Mouse (Mus musculus) adrenal gland, adult 18-20 months (tissue): ENCODE measurements around the gene Git1. TPM values are rescaled to one million over a fixed set of nuclear protein-coding genes. Genes with fewer than 3 reads are reported as not detected.

Source experiments
- DNase-seq, 2 experiments: peaks; one replicate each; pipeline ENCODE4 v3.0.0; 2021 to 2022; ENCODE audit warnings: low spot score in 2 of 2
- total RNA-seq, 2 experiments: library from RNA; stranded (reverse); gene quantifications; 1 replicate in 1 of 2; 2 replicates in 1 of 2; pipeline ENCODE4 v1.2.3; 2021

The Git1 gene
- total RNA-seq, 2 experiments from 2014 or later = 47.7 to 49.2 TPM

DNA sequence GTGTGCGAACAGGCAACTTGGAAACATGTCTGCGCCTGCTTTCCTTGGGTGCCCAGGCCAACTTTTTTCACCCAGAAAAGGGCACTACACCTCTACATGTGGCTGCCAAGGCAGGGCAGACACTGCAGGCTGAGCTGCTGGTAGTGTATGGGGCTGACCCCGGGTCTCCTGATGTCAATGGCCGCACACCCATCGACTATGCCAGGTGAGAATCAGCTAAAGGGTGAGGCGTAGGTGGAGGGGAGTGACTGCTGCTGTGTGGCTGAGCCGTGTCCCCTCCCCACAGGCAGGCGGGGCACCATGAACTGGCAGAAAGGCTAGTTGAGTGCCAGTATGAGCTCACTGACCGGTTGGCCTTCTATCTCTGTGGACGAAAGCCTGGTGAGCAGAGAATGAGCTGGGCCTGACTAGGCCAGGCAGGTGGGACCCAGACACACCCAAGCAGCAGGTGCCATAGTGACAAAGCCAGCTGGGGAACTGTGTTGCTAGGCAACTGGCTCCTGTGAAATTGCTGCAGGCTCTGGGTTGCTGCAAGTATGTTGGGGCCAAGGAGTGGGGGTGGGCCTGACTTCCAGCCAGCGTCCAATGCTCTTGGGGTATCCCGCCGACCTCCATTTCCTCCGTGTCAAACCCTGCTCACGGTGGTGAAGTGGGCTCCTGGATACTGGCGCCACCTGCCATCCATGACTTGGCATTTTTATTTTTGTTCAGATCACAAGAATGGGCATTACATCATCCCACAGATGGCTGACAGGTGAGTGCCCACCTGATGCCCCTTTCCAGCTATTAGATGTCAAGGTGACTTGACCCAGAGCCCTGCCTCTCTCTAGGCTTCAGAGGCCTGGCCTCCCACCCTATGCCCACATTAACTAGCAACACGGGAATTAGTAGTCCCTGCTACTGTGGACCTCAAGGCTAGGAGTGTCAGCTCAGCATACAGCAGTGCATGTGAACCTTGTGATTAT, 7.3 kb downstream of the Git1 start:
- no peak for DNase-seq

DNA sequence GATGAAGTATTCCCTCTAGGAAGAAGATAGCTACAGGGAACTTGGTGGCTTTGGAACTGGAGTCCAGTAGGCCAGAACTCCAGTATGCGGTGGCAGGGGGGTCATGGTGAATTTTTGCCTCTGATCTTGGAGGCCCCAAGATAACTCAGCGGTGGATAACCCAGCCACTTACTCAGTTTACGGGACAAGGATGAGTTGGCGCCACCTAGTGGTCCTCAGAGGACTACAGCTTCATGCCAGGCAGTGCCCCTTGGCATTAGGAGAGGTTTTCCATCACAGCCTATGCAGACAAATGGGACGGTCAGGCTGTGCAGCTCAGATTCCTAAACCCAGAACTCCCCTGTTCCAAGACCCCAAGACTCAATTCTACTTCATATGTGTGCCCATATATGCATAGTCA, 8.0 kb downstream of the Git1 start:
- DNase-seq = peak; percentile 63 to 80

DNA sequence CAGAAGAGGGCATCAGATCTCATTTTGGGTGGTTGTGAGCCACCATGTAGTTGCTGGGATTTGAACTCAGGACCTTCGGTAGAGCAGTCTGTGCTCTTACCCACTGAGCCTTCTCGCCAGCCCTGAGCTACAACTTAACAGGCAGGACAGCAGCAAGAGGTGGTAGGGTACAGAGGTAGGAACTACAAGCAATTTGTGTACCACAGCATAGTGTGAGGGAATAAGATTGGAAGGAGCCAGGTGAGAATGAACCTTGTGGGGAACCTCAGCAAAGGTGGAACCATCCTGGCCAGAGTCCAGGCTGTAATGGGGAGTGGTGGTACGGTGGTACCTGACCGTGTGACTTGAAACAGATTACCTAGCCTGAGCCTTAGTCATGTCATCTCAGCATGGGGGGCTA, 8.6 kb downstream of the Git1 start:
- DNase-seq = no peak

DNA sequence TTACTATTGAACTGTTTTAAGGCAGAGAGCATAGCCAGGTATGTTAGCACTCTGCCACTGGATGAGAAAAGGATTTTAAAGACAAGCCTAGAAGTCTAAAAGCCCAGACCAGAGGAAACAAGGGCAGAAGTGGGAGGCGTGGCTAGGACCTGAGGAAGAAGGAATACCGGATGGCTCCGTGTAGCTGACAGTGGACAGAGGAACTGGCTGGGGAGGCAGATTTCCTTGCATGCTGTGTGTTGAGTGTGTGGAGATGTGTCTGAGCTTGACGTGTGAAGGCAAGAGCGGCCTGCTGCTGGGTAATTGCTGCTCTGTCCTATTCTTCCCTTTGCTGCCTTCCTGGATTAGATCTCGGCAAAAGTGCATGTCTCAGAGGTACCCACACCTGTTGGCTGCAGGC, 9.1 kb downstream of the Git1 start:
- no peak for DNase-seq

DNA sequence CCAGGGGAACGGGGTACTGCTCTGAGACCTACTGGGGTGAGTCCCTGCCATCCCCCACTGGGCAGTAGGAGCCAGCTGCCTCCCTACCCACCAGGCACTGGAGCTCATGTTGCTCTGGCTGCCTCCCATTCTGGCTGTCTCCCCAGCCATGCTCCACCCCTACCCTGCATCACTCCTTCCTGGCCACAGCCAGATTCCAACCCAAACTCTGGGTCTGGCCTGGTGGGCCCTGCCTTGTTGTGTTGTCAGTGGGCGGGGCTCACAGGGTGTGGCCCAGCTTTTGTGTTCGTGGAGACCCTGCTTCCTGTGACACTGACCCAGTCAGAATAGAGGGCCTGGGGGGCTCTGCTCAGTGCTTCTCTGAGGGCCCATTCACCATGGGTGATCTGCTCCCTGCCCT, 10.1 kb downstream of the Git1 start:
- DNase-seq = no peak

DNA sequence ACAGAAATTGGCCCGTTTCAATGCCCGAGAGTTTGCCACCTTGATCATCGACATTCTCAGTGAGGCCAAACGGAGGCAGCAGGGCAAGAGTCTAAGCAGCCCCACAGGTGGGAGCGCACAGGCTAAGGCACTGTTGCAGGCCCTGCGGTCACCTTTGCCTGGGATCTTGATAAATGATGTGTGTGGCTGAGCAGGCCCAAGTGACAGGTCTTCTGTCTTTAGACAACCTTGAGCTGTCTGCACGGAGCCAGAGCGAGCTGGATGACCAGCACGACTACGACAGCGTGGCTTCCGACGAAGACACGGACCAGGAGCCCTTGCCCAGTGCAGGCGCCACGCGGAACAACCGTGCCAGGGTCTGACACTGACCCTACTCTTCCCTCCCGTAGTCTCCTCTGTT, 11.0 kb downstream of the Git1 start:
- DNase-seq = no peak

DNA sequence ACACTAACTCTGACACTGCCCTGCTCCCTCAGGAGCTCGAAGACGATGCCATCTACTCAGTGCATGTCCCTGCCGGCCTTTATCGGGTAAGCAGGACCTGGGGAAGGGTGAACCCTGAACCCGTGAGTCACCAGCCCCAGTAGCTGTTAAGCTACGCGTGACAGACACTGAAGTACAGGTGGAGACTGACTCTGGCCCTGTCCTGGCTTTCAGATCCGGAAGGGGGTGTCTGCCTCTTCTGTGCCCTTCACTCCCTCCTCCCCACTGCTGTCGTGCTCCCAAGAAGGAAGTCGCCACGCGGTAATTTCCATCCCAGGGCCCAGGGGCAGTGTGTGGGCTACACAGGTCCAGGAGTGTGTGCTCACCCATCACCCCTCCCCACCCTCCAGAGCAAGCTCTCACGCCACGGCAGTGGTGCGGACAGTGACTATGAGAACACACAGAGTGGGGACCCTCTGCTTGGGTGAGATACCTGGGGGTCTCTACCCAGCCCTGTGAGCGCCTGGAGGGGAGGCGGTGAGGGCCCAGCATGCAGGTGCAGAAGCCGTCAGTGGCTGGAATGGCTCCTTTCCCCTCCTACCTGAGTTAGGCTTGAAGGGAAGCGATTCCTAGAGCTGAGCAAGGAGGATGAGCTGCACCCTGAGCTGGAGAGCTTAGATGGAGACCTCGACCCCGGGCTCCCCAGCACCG, 12.1 kb downstream of the Git1 start:
- DNase-seq = no peak

DNA sequence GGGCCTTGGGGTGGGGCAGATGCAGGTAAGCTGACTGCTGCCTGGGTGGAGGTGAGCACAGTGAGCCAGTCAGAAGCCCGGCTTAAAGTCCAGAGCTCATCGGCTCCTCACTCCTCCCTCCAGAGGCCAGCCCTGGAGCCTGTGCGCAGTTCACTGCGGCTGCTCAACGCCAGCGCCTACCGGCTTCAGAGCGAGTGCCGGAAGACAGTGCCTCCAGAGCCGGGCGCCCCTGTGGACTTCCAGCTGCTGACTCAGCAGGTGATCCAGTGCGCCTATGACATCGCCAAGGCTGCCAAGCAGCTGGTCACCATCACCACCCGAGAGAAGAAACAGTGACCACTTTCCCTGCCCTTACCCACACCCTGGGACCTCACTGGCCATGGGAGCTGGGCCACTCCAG, 12.9 kb downstream of the Git1 start:
- DNase-seq = peak in 1 of 2 experiments; percentile 22

DNA sequence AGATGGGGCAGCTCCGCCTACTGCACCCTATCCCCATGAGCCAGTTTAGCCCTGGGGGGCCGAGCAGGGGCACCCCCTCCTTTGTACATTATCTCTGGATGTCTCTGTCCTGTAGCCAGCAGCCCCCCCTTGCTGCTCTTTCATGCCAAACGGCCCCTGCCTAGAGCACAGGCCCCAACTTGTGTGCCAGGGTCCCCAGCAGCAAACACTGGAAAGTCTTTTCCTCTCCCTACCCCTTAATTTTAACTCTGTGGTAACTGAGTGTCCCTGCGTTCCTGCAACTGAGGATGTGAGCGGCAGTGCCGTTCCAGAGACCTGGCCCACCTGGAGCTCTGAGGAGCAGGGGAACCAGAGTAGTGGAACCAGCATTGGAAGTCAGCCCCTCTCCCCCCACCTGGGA, 13.6 kb downstream of the Git1 start:
- peak in 1 of 2 experiments; percentile 17 for DNase-seq

DNA sequence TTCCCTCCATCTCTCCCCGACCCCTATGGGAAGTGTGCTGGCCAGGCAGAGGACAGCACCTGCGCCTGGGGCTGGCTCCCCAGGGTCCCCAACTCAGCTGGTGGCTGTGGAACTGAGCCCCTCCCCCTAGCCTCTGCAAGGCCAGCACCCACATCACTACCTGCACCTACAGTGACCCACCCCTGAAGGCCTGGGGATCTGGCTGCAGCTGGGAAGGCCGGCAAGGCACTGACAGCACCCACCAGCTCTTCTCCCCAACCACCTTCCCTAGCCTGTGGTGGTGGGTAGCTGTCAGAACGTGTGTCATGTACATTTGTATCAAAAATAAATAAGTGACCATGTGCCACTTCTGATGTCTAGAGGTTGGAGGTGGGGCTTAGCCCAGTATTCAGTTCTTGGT, 14.1 kb downstream of the Git1 start:
- peak in 1 of 2 experiments; percentile 20 for DNase-seq

DNA sequence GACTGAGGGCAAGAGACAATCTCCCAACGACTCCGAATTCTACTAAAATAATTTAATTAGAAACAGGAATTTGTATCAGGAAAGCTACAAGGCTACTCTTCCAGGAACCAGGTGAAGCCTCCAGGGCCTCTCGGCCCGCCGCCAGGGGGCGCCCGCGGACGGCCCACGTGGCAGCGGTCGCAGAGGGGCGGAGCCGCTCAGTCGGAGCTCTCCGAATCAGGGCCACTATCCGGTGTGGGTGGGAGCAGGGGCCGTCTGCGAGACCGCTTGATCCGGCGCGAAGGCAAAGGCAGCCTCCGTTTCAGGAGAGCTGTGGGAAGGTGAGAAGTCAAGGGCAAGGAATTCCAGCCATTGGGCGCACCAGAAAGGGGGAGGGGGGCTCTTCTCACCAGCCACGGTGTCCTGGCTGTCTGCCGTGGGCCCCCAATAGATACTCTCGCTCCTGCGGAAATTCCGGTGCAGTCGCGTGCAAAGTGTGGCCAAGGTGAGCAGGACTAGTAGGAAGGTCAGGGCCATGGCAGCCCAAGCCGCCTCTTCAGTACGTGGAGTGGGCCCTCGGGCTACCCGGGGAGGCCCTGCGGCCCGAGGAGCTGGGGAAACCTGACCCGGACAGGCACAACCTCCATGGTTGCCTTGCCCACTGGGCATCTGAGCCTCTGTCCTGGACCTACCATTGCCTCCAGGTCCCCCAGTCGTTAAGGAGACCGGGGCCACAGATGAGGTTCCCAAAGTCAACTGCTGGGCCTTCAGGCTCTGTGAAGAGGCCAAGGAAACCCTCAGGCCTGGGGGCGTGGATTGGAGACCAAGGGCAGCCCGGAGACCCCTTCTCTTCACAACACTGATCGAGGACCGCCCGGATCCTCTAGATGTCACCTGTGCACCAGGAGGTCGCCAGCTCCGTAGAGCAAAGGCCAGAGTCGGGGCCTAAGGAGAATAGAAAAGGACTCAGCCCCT, 15.0 kb downstream of the Git1 start:
- peak; percentile 83 to 90 for DNase-seq

DNA sequence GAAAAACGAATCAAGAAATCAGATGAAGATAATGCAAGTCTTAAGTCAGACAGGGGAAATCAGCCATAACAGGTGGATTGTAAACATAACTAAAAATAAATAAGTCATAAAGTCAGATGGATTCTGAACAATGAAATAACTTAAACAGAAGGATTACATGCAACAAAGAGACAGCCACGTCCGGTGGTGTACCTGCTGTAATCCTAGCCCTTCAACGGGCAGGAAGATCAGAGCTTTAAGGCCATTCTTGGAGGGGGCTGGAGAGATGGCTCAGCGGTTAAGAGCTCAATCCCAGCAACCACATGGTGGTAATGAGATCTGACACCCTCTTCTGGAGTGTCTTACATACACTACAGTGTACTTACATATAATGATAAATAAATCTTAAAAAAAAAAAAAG, 18.0 kb downstream of the Git1 start:
- no peak for DNase-seq

DNA sequence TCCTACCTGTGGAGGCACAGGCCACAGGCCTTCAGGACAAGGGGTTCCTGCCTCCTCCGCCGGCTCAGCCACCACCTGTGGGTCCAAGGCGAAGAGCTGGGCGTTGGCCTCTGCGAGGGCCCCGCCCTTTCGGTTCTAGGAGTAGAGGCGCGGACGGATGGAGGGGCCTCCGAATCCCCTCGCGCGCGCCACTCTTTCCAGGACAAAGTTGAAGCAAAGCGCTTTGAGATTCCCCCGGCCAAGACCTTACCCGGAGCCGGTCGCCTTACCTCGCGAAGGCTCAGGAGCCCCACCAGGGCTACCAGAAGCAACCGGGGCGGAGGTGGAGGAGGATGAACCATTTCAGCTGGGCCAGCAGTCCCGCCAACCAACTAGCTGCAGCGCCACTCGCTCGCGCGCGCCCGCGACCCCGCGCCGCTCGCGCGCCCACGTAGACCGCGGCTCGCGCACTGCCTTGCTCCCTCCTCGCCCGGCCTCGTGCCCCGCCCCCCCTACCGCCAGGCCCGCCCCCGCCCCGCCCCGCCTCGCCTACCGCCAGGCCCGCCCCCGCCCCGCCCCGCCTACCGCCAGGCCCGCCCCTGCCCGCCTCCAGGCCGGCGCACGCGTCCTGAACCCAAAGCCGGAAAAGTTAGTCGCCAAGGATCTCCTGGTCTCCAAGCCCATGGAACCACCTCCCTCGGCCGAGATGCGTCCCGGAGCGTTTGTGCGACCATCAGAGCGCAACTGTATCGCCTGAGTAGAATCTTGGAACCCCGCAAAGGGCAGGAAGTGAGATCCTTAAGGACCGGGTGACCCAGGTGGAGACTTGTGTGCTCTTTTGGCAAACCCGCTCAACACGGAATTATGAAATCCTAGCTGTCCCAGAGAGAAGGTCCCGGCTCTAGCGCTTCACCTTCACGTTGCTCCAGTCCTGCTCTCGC, 19.8 kb downstream of the Git1 start:
- DNase-seq = peak; percentile 82 to 86

DNA sequence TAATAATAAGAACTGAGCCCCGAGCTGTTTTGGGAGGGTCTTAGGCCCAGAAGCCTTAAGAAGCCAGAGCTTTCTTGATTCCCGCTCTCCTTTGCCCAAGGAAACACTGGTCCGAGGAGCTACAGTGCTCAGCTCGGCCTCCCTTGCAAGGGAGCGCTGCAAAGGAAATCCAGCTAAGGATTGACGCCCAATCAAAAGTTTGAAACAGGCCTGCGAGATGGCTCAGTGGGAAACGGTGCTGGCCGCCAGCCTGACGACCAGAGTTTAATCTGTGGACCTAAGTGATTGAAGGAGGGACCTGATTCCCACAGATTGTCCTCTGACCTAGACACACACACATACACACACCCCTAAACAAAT, 20.4 kb downstream of the Git1 start:
- peak in 1 of 2 experiments; percentile 31 for DNase-seq

DNA sequence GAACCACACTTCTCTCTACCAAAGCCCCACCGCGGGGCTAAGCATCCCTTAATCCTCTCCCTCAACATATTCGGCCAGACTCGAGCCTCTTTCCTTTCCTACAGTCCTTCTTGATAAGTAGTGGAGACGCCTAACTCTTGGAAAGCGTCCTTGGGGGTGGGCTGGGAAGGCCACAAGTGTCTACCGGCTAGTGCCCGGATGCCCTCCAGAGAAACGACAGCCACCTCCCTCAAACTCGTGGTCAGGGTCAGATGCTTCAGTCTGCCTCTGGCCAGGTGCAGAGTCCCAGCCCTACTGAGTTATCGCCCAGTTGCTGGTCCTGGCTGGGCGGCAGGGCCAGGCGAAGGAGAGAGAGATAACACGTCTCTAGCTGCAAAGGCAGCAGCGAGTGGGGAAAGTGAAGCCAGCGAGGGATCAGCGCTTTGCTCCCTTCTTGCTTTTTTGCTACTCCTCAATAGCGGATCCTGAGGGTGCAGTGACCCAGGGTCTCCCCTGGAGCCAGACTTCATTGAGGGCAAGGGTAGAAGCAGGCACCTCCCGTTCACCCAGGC, 21.0 kb downstream of the Git1 start:
- peak in 1 of 2 experiments; percentile 44 for DNase-seq

DNA sequence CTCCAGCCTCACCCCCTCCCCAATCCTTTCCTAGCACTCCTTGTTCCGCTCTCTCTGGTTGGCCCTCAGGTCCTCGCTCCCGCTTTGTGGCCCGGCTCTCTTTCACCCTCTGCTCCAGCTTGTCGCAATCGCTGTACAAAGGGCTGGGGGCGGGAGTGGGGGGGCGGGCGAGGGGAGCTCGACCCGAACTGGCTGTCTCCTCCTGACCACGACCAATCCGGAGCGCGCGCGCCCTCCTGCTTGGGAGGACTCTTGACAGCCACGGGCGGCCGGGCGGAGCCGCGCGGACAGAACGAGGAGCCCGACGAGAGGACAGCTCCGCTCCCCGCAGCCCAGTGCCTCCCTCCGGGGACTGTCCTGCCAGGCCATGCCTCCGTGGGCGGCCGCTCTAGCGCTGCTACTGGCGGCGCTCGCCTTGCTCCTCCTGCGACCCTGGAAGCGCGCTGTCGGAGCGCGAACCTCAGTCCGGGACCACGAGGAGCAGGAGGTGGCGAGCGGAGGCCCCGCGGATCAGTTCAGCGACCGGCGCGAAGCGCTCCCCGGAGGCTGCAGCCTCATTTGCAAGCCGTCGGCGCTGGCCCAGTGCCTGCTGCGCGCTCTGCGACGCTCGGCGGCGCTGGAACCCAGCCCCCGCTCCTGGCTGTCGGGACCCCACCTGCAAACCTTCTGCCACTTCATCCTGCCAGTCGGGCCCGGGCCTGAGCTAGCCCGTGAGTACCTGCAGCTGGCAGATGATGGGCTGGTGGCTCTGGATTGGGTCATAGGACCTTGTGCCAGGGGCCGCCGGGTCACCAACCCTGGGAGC, 21.7 kb downstream of the Git1 start, which contains the start of gene Abhd15:
TSS of gene Abhd15 (plus strand) at position 290 of the 805 bp plus-strand sequence.
- DNase-seq = peak; percentile 84 to 88

DNA sequence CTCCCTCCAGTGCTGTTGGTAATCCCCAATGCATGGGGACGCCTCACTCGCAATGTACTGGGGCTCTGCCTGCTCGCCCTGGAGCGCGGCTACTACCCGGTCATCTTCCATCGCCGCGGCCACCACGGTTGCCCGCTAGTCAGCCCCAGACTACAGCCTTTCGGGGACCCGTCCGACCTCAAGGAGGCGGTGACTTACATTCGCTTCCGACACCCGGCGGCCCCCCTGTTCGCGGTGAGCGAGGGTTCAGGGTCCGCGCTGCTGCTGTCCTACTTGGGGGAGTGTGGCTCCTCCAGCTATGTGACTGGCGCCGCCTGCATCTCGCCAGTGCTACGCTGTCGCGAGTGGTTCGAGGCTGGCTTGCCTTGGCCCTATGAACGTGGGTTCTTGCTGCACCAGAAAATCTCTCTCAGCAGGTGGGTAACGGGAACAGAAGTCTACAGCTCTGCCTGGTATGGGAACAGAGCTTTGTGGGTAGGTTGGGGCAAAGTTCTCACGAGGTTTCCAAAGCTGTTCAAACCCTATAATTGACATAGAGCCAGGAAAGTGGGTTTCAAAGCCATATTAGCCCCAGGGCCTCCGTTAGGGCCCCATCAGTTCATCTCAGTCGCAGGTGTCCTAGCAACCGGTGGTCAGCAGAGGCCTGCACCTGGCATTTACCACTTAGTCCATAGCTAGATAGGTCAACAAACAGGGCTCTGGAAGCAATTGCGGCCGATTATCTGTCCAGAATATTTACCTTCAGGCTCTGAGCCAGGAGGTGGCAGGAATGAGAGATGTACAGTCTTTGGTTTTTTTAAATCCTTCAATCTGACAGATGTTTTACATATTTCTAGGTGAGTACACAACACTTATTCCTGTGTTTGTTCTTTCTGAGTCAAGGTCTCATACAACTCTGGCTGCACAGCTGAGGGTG, 22.5 kb downstream of the Git1 start, which contains the start of gene Trp53i13:
TSS of gene Trp53i13 (minus strand) at position 344 of the 916 bp plus-strand sequence.
- peak in 1 of 2 experiments; percentile 38 for DNase-seq
